Mouse (Mus musculus): ENCODE data around the gene Ccdc84. TPM values are rescaled to one million over a fixed set of nuclear protein-coding genes. Genes with fewer than 3 reads are reported as not detected.
A peak's percentile ranks its signal among the peaks of the same experiment; 100 is the strongest.

Ccdc84 gene
- total and polyA plus RNA-seq, 2 experiments from 2014 or later, result 23.2 to 30.2 TPM

- under 1% methylated on average over 44 of the region's 44 CpGs for WGBS
- Histone ChIP-seq H3K4me3 (ENCODE audit: low read depth, low read length) (peak within 1 kb of the TSS; percentile 65), H3K9ac (replicated peaks; ENCODE audit: low read length, poor library complexity, severe bottlenecking) (peak within 1 kb of the TSS; percentile 87), H3K4me1 (ENCODE audit: insufficient read depth, low read length) (0 out of 2 replicates have a peak, but pooled peaks cover 3% of the 10 kb centered on the region), H3K27me3 (ENCODE audit: insufficient read depth, low read length) (no peaks in the 10 kb centered on the region), H3K9me3 (ENCODE audit: low read length) (no peaks in the 10 kb centered on the region), H3K27ac (ENCODE audit: low read depth, low read length) (peak within 1 kb of the TSS; percentile 78), H3K4me2 (ENCODE audit: low read depth, low read length, poor library complexity, severe bottlenecking) (peak within 1 kb of the TSS; percentile 66), H3K36me3 (ENCODE audit: insufficient read depth, low read length) (peaks cover 14% of the 10 kb centered on the region)
- peak; percentile 89 for ATAC-seq (ENCODE audit: low FRiP score)
- TF ChIP-seq CTCF (IDR thresholded peaks at IDR 0.05), result peak; percentile 33; the same call in 1 of the 2 replicates
- DNase-seq (ENCODE audit: low spot score), result peak; percentile 97
Measured at GRCm38 (mm10) chr9:44361190-44361917, 57.0 kb downstream of the Ccdc84 start, which contains the start of gene Vps11. Gene Vps11 (minus strand): TSS chr9:44361670.

Small RNA genes within 50 kb of the gene (microRNA-seq; reads per million reads assigned to microRNA genes)
- gene Mir7085 (ENCODE audit: borderline number of aligned reads), result not detected

Other genes starting within 250 kb of the Ccdc84 start
- gene Cbl, start 184.5 kb downstream of the Ccdc84 start, total RNA-seq (2014; rRNA removed), result 32.1 and 43.9 TPM in 2 replicates
- gene Cbl, start 184.5 kb downstream of the Ccdc84 start, polyA plus RNA-seq (2015; fragmentation: Nextera tagmentation; extraction: Ambion mirVana), result 14.7 and 17.3 TPM in 2 replicates
- gene Ccdc153, start 177.9 kb downstream of the Ccdc84 start, total RNA-seq (2014; rRNA removed), result 3.0 and 6.1 TPM in 2 replicates
- gene Ccdc153, start 177.9 kb downstream of the Ccdc84 start, polyA plus RNA-seq (2015; fragmentation: Nextera tagmentation; extraction: Ambion mirVana), result 2.7 TPM in 2 replicates
- gene Pdzd3, start 167.1 kb downstream of the Ccdc84 start, total RNA-seq (2014; rRNA removed), result 0.27 TPM in 1 of 2 replicates, not detected in the other
- gene Pdzd3, start 167.1 kb downstream of the Ccdc84 start, polyA plus RNA-seq (2015; fragmentation: Nextera tagmentation; extraction: Ambion mirVana), result 0.58 and 0.63 TPM in 2 replicates
- 4.2 and 6.2 TPM in 2 replicates for gene Nlrx1, start 150.0 kb downstream of the Ccdc84 start, total RNA-seq (2014; rRNA removed)
- gene Nlrx1, start 150.0 kb downstream of the Ccdc84 start, polyA plus RNA-seq (2015; fragmentation: Nextera tagmentation; extraction: Ambion mirVana), result 6.0 and 6.9 TPM in 2 replicates
- 60.0 and 65.8 TPM in 2 replicates for gene Abcg4, start 130.0 kb downstream of the Ccdc84 start, total RNA-seq (2014; rRNA removed)
- gene Abcg4, start 130.0 kb downstream of the Ccdc84 start, polyA plus RNA-seq (2015; fragmentation: Nextera tagmentation; extraction: Ambion mirVana), result 27.9 and 28.2 TPM in 2 replicates
- 21.8 and 25.3 TPM in 2 replicates for gene Hinfp, start 112.9 kb downstream of the Ccdc84 start, total RNA-seq (2014; rRNA removed)
- gene Hinfp, start 112.9 kb downstream of the Ccdc84 start, polyA plus RNA-seq (2015; fragmentation: Nextera tagmentation; extraction: Ambion mirVana), result 15.2 and 15.4 TPM in 2 replicates
- 48.9 and 57.1 TPM in 2 replicates for gene C2cd2l, start 98.3 kb downstream of the Ccdc84 start, total RNA-seq (2014; rRNA removed)
- gene C2cd2l, start 98.3 kb downstream of the Ccdc84 start, polyA plus RNA-seq (2015; fragmentation: Nextera tagmentation; extraction: Ambion mirVana), result 22.6 and 23.6 TPM in 2 replicates
- gene Dpagt1, start 92.5 kb downstream of the Ccdc84 start, total RNA-seq (2014; rRNA removed), result 23.2 and 27.2 TPM in 2 replicates
- 33.6 and 34.1 TPM in 2 replicates for gene Dpagt1, start 92.5 kb downstream of the Ccdc84 start, polyA plus RNA-seq (2015; fragmentation: Nextera tagmentation; extraction: Ambion mirVana)
- gene H2afx, start 83.9 kb downstream of the Ccdc84 start, total RNA-seq (2014; rRNA removed), result 91.7 and 145 TPM in 2 replicates
- 112 and 119 TPM in 2 replicates for gene H2afx, start 83.9 kb downstream of the Ccdc84 start, polyA plus RNA-seq (2015; fragmentation: Nextera tagmentation; extraction: Ambion mirVana)
- gene Hmbs, start 74.3 kb downstream of the Ccdc84 start, total RNA-seq (2014; rRNA removed), result 30.1 and 31.7 TPM in 2 replicates
- gene Hmbs, start 74.3 kb downstream of the Ccdc84 start, polyA plus RNA-seq (2015; fragmentation: Nextera tagmentation; extraction: Ambion mirVana), result 55.5 and 56.9 TPM in 2 replicates
- 41.5 and 42.6 TPM in 2 replicates for gene Vps11, start 56.9 kb downstream of the Ccdc84 start, total RNA-seq (2014; rRNA removed)
- 41.5 and 43.3 TPM in 2 replicates for gene Vps11, start 56.9 kb downstream of the Ccdc84 start, polyA plus RNA-seq (2015; fragmentation: Nextera tagmentation; extraction: Ambion mirVana)
- gene Hyou1, start 39.1 kb downstream of the Ccdc84 start, total RNA-seq (2014; rRNA removed), result 64.7 and 78.8 TPM in 2 replicates
- gene Hyou1, start 39.1 kb downstream of the Ccdc84 start, polyA plus RNA-seq (2015; fragmentation: Nextera tagmentation; extraction: Ambion mirVana), result 16.9 and 18.5 TPM in 2 replicates
- 70.7 and 99.6 TPM in 2 replicates for gene Slc37a4, start 21.7 kb downstream of the Ccdc84 start, total RNA-seq (2014; rRNA removed)
- 35.9 and 42.2 TPM in 2 replicates for gene Slc37a4, start 21.7 kb downstream of the Ccdc84 start, polyA plus RNA-seq (2015; fragmentation: Nextera tagmentation; extraction: Ambion mirVana)
- gene Rps25, start 11.4 kb downstream of the Ccdc84 start, total RNA-seq (2014; rRNA removed), result 298 and 395 TPM in 2 replicates
- 1,596 and 1,621 TPM in 2 replicates for gene Rps25, start 11.4 kb downstream of the Ccdc84 start, polyA plus RNA-seq (2015; fragmentation: Nextera tagmentation; extraction: Ambion mirVana)
- 149 and 166 TPM in 2 replicates for gene Trappc4, start 11.0 kb downstream of the Ccdc84 start, total RNA-seq (2014; rRNA removed)
- gene Trappc4, start 11.0 kb downstream of the Ccdc84 start, polyA plus RNA-seq (2015; fragmentation: Nextera tagmentation; extraction: Ambion mirVana), result 326 and 327 TPM in 2 replicates
- gene Foxr1, start 22.6 kb upstream of the Ccdc84 start, total RNA-seq (2014; rRNA removed), result not detected in 2 replicates
- gene Foxr1, start 22.6 kb upstream of the Ccdc84 start, polyA plus RNA-seq (2015; fragmentation: Nextera tagmentation; extraction: Ambion mirVana), result not detected in 2 replicates
- gene Upk2, start 36.4 kb upstream of the Ccdc84 start, total RNA-seq (2014; rRNA removed), result not detected in 2 replicates
- not detected in 2 replicates for gene Upk2, start 36.4 kb upstream of the Ccdc84 start, polyA plus RNA-seq (2015; fragmentation: Nextera tagmentation; extraction: Ambion mirVana)
- gene Bcl9l, start 64.3 kb upstream of the Ccdc84 start, total RNA-seq (2014; rRNA removed), result 42.1 and 61.1 TPM in 2 replicates
- gene Bcl9l, start 64.3 kb upstream of the Ccdc84 start, polyA plus RNA-seq (2015; fragmentation: Nextera tagmentation; extraction: Ambion mirVana), result 10.0 and 10.4 TPM in 2 replicates
- not detected in 2 replicates for gene Cxcr5, start 143.3 kb upstream of the Ccdc84 start, total RNA-seq (2014; rRNA removed)
- not detected in 2 replicates for gene Cxcr5, start 143.3 kb upstream of the Ccdc84 start, polyA plus RNA-seq (2015; fragmentation: Nextera tagmentation; extraction: Ambion mirVana)
- 68.6 and 87.2 TPM in 2 replicates for gene Ddx6, start 186.3 kb upstream of the Ccdc84 start, total RNA-seq (2014; rRNA removed)
- 14.8 and 19.9 TPM in 2 replicates for gene Ddx6, start 186.3 kb upstream of the Ccdc84 start, polyA plus RNA-seq (2015; fragmentation: Nextera tagmentation; extraction: Ambion mirVana)

Data from midbrain, postnatal 0 days (tissue).